Mouse (Mus musculus) ES-Bruce4 (cell line): ENCODE measurements around the gene Mcub. TPM values are rescaled to one million over a fixed set of nuclear protein-coding genes. Genes with fewer than 3 reads are reported as not detected.

Experiments used
- H3K27ac ChIP-seq: 2 replicates; pipeline ENCODE4 v1.5.1; 2012; ENCODE audit warnings: low read length, inconsistent platforms; ENCODE audit not compliant: insufficient read depth
- H3K27me3 ChIP-seq: 2 replicates; pipeline ENCODE4 v1.6.1; 2012; ENCODE audit warnings: mild to moderate bottlenecking, low read length, inconsistent platforms; ENCODE audit not compliant: control insufficient read depth, poor library complexity, insufficient read depth, severe bottlenecking
- H3K36me3 ChIP-seq: 2 replicates; pipeline ENCODE4 v1.6.1; 2012; ENCODE audit warnings: inconsistent platforms, mild to moderate bottlenecking, low read length, moderate library complexity; ENCODE audit not compliant: control insufficient read depth, poor library complexity, insufficient read depth, severe bottlenecking
- H3K4me1 ChIP-seq: one replicate; pipeline ENCODE4 v1.8.1; 2011; ENCODE audit warnings: low read length; ENCODE audit not compliant: control insufficient read depth, insufficient read depth
- H3K4me3 ChIP-seq: 2 replicates; pipeline ENCODE4 v1.5.1; 2011; ENCODE audit warnings: low read depth, mild to moderate bottlenecking, low read length
- H3K9ac ChIP-seq: 2 replicates; pipeline ENCODE4 v1.6.1; 2012; ENCODE audit warnings: low read depth, mild to moderate bottlenecking, inconsistent platforms; ENCODE audit not compliant: poor library complexity, severe bottlenecking
- H3K9me3 ChIP-seq: replicated peaks from 2 replicates; pipeline ENCODE4 v1.6.1; 2012; ENCODE audit warnings: mild to moderate bottlenecking, low read length, inconsistent platforms; ENCODE audit not compliant: control insufficient read depth, poor library complexity, insufficient read depth, severe bottlenecking
- CTCF ChIP-seq: IDR thresholded peaks from one replicate; pipeline ENCODE4 v1.8.1; 2011; ENCODE audit warnings: low read depth, low read length
- EP300 ChIP-seq: IDR thresholded peaks from 2 replicates; pipeline ENCODE4 v1.6.1; 2011; ENCODE audit warnings: low read depth, low read length; ENCODE audit not compliant: insufficient read depth
- POLR2A ChIP-seq: IDR thresholded peaks from one replicate; pipeline ENCODE4 v1.8.1; 2011; ENCODE audit warnings: low read length; ENCODE audit not compliant: insufficient read depth
- polyA plus RNA-seq: library from polyadenylated mRNA; stranded (reverse); fragments of >200 nt; gene quantifications from 2 replicates; pipeline ENCODE4 v1.2.4, GENCODE M21; 2011; ENCODE audit warnings: low read depth; ENCODE audit not compliant: missing spikeins, insufficient read depth, insufficient read length

The Mcub gene
- polyA plus RNA-seq, 1 experiment = 1.3 TPM

- H3K27me3 ChIP-seq = no peaks in the 10 kb centered on the region
- H3K4me3 ChIP-seq = peak within 1 kb of the TSS; percentile 93
- no peak for TF ChIP-seq EP300
- TF ChIP-seq CTCF = no peak
- no peak for TF ChIP-seq POLR2A
- H3K4me1 ChIP-seq = peaks cover 2% of the 10 kb centered on the region
- H3K9ac ChIP-seq = peak within 1 kb of the TSS; percentile 50
- H3K36me3 ChIP-seq = no peaks in the 10 kb centered on the region
- no peaks in the 10 kb centered on the region for H3K9me3 ChIP-seq
- H3K27ac ChIP-seq = no peak within 1 kb of the TSS
Observed at GRCm38 (mm10) chr3:129901271-129901809, 68.7 kb downstream of the Mcub start, which contains the start of gene Casp6. TSS of gene Casp6 (plus strand) at chr3:129901425.

- TF ChIP-seq CTCF (no peak), POLR2A (no peak), EP300 (no peak)
- H3K36me3 ChIP-seq = no peaks in the 10 kb centered on the region
- H3K9me3 ChIP-seq = no peaks in the 10 kb centered on the region
- no peaks in the 10 kb centered on the region for H3K27me3 ChIP-seq
- H3K9ac ChIP-seq = no peak overlapping the region
- no peak overlapping the region for H3K27ac ChIP-seq
- peaks cover 2% of the 10 kb centered on the region for H3K4me1 ChIP-seq
- H3K4me3 ChIP-seq = no peak overlapping the region
Observed at GRCm38 (mm10) chr3:129898886-129899285, 71.1 kb downstream of the Mcub start.

GRCm38 (mm10) chr3:129896591-129896990 is 73.4 kb downstream of the Mcub start:
- Histone ChIP-seq H3K9me3 (no peaks in the 10 kb centered on the region), H3K27ac (no peak overlapping the region), H3K4me3 (no peak overlapping the region), H3K36me3 (no peaks in the 10 kb centered on the region), H3K9ac (no peak overlapping the region), H3K4me1 (peaks cover 2% of the 10 kb centered on the region), H3K27me3 (no peaks in the 10 kb centered on the region)
- TF ChIP-seq CTCF (no peak), POLR2A (no peak), EP300 (no peak)

GRCm38 (mm10) chr3:129893143-129893542 is 76.9 kb downstream of the Mcub start:
- no peaks in the 10 kb centered on the region for H3K27me3 ChIP-seq
- TF ChIP-seq POLR2A (no peak), CTCF (no peak), EP300 (no peak)
- no peak overlapping the region for H3K27ac ChIP-seq
- H3K9me3 ChIP-seq = no peaks in the 10 kb centered on the region
- no peak overlapping the region for H3K4me3 ChIP-seq
- H3K36me3 ChIP-seq = no peaks in the 10 kb centered on the region; the same call in 1 of the 2 replicates
- no peaks in the 10 kb centered on the region for H3K4me1 ChIP-seq
- no peak overlapping the region for H3K9ac ChIP-seq

- Histone ChIP-seq H3K9me3 (no peaks in the 10 kb centered on the region), H3K36me3 (no peaks in the 10 kb centered on the region; the same call in 1 of the 2 replicates), H3K27me3 (no peaks in the 10 kb centered on the region), H3K9ac (no peak overlapping the region), H3K4me3 (no peak overlapping the region), H3K27ac (no peak overlapping the region), H3K4me1 (no peaks in the 10 kb centered on the region)
- TF ChIP-seq CTCF (no peak), POLR2A (no peak), EP300 (no peak)
Observed at GRCm38 (mm10) chr3:129892003-129892402, 78.0 kb downstream of the Mcub start.

- H3K4me3 ChIP-seq = no peak overlapping the region
- no peak overlapping the region for H3K27ac ChIP-seq
- H3K36me3 ChIP-seq = no peaks in the 10 kb centered on the region; the same call in 1 of the 2 replicates
- H3K9me3 ChIP-seq = no peaks in the 10 kb centered on the region
- no peaks in the 10 kb centered on the region for H3K27me3 ChIP-seq
- no peak for TF ChIP-seq POLR2A
- no peak for TF ChIP-seq EP300
- TF ChIP-seq CTCF = no peak
- no peak overlapping the region for H3K9ac ChIP-seq
- peaks cover 1% of the 10 kb centered on the region for H3K4me1 ChIP-seq
Observed at GRCm38 (mm10) chr3:129887779-129888517, 82.1 kb downstream of the Mcub start.
